Mouse (Mus musculus) natural killer cell, adult 2 months (primary cell): ENCODE results near the gene Lmbr1l.

Experiments used
- DNase-seq, 2 experiments: peaks; one replicate each; pipeline ENCODE4 v3.0.0; 2022; ENCODE audit warnings: low spot score in 2 of 2

The Lmbr1l gene

DNA sequence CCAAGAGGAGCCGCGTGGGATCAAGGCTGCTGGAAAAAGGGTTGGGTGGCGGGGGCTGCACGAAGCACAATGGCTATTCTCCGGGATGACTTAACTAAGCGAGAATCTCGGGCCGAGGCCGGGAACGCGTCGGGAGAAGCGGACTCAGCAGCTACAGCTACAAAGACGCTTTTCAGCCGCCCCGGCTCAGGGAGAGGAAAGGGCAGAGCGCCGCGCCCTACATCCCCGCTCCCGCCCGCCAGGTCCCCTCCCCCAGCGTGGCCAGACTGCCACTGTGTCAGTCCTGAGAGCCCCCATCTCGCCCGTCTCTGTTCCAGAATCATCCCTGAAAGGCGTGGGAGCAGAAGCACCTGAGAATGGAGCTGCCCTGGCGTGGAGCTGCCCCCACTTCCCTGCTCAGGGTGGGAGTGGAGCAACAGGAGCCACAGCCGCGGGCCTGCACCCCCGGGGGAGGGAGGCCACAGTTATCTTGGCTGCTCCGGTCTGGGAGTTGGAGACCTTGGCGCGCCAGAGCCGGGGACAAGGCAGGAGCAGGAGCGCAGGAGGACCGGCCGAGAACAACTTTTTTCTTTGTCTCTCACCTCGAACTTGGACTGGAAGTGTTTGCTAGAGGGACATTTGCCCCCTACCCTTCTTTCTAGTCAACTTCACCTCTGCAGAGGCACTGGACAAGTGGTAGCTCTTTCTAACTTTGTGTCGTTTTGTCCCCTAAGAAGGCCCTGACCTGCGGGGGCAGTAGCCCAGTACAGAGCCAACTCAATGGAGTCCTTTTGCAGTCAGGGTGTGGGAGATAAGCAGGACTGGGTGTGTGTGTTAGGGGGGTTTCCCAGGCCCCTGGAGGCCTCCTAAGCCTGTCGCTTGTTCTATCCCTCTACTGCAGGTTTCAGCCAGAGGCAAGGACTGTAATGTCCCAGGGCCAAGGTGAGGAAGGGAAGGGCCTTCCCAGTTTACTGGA, 22.1 kb downstream of the Lmbr1l start:
- DNase-seq: no peak

DNA sequence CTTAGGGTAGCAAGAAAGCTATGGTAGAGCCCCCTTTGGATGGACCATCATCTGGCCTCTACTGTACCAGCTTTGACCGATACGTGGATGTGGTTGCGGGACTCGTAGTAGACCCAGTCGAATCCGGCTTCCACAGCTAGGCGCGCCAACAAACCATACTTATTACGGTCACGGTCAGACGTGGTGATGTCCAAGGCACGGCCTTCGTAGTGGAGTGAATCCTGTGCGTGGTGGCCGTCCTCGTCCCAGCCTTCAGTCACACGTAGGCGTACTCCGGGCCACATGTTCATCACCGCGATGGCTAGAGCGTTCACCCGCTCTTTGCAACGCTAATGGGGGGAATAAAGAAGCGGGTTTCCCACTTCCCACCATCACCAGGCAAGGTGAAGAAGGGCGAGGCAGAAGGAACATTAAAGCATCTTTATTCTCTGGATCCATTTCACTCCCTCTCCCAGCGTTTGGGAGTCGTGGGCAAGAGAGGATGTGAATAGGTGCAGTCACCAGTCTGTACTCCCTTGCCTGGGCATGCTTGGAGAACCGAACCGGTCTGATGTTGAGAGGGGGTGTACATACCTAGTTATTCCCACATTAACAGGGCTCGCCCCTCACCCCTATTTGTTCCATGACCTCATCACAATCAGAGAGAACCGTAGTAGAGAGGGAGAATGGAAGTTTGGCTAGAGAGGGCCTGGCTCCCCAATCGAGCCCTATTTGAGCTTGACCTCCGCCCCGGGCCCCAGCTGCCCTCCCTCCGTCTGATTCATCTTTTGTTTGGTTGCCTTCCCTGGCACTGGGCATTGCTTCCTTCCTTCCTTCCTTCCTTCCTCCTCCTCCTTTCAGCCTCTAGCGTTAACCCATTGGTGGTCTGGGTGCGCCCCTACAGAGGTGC, 23.0 kb downstream of the Lmbr1l start:
- no peak for DNase-seq

DNA sequence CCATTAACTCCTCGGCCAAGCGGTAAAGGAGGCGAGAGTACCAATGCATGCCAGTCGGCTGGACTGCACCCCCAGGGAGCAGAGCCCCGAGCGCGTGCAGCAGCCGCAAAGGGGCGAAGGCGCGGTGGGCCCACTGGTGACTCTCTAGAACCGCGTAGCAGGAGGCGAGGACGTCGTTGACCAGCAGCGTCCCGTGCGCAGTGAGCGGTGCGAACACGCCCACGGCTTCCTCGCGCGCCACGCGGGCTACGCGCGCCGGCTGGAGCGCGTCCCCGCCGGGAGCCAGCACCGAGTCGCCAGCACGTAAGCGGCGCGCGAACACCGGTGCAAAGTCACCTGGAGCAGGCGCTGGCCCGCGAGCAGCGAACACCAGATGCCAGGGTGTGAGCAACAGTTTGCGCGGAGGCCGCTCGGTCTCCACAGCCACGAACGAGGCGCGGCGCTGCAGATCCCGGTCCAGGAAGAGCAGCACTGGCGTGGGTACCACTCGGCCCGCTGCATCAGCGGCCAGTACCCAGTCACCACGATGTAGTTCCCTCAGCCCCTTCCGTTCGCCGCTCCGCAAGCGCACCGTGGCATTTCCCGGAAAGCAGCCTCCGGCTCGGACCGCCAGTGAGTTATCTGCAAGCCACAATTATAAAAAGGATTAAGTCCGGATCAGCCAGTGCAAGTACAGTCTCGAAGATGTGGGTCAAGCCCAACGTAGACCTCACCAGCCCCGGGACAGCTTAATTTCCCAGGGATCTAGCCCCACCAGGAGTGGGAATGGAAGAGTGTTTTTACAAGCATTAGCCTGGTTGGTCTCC, 23.9 kb downstream of the Lmbr1l start, which contains the start of gene Rhebl1:
Rhebl1 (minus strand) TSS at position 601 of the 806 bp plus-strand sequence.
- no peak for DNase-seq

DNA sequence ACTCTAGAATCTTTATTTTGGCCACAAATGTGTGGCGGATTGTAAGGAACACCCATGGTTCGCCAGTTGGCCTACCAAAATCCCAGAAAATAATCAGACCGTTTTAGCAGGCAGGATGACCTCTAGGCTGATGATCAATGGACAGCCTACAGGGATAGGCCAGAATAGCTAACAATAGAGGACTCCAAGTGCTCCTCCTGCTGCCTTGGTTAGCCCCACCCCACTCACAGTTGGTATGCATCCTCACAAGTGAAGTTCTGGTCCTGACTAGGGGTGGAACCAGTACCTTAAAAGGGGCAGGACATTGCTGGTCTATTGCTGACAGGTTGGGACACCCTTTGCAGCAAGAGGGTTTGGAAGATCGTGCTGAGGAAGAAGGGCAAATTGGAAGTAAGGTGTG, 25.0 kb downstream of the Lmbr1l start:
- no peak for DNase-seq

DNA sequence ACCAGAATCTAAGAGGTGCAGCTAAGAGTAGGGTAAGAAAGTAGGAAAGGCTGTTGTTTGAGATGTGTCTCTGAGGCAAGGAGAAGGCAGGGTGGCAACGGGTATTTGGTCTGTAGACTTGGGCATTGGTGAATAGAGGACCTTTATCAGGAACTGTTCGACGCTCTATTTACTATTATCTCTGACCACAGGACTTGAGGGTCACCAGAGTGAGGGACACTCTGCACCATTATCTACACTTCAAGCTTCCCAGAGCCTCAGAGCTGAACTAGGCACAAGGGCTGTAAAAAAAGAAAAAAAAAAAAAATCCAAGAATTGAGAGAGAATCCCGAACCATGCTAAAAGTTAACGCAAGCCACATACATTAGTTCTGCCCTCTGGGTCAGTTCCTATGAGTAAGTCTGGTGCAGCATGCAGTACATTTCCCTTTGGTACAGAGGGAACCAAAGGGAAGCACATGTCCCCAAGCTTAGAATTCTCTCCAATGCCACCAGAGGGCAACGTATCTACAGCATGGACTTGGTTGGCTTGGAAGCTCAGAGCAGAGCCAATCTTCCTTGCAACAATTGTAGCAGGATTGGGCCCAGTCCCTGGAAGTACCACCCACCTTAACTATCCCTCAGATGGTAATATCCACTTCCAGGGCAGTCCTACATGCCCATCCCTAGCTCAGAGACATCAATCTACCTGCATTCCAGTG, 26.0 kb downstream of the Lmbr1l start:
- peak in 1 of 2 experiments; percentile 46 for DNase-seq

DNA sequence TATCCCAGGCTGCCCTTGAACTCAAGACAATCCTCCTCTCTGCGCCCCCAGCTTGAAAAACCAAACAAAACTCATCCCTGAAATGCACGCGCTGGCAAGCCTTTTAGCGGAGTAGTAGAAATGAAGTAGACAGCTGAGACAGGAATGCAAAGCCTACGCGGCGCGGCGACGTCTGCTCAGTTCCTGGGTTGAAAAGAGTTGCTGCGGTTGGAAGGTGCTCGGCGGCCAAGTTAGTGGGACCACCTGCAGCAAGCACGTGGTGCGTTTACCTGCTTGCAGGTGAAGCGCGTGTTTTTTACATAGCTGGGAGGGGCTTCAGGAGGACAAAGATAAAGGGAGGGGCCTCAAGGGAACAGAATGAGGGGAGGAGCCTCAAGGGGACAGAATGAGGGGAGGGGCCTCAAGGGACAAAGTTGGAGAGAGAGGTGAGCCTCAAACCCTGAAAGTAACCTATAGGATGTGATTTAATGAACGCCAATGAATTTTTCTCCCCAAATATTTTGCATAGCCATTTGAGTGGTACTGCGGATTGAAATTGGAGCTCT, 26.8 kb downstream of the Lmbr1l start:
- DNase-seq: no peak

DNA sequence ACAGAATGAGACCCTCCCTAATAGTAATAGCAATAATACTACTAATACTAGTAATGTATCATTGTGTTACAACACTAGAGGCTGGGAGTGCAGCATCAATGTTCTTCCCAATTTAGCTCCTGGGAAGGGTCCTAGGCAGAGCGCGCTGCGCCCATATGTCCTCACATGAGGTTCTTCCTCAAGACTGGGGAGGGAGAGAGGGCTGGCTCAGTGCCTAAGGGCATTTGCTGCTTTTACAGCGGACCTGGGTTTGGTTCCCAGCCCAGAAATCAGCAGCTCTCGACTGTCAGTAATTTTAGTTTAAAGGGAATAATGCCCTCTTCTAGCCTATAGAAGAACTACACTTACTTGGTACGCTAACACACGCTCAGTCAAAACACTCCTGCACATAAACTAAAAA, 30.5 kb downstream of the Lmbr1l start:
- DNase-seq: no peak

DNA sequence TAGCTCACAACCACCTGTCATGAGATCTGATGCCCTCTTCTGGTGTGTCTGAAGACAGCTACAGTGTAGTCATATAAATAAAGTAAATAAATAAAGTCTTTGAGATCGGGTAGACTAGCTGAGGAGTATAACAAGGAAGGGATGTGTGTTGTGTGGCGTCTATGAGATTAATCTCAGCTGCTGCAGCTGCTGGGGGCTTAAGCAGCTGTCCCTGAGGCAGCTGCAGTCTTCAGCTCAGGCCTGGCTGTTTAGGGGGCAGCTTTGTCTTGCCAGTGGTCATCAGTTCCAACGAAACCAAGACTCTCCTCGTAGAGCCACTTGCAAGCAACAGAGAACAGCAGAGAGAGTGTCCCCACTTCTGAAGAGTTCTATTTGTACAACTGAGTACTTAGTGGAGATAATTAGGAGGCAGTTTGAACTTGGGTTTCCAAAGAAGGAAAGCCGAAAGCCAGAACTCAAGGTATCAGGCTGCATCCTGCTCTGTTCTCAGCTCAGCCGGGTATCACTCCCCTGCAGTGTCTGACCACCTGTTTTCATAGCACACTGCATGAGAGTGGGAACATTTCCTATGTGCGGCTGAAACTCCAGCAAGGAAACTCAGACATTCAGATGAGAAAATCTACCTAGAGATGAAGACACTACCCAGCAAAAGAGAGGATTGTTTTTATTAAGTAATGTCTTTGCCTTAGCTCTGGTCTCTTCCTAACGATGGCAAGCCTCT, 31.2 kb downstream of the Lmbr1l start:
- DNase-seq: no peak

DNA sequence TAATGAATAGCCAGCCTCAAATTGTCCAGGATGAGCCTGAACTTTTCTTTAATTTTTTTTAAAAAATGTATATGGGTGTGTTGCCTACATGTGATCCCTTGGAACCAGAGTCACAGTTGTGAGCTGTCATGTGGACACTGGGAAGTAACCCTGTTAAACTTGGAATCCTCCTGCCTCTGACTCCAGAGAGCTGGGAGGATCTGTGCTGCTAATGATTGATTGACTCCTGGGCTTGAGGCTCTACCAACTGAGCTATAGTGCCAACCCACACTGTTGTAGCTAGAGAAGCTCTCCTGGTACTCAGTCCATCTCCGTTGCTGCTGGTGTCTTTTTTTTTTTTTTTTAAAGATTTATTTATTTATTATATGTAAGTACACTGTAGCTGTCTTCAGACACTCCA, 33.9 kb downstream of the Lmbr1l start:
- no peak for DNase-seq

DNA sequence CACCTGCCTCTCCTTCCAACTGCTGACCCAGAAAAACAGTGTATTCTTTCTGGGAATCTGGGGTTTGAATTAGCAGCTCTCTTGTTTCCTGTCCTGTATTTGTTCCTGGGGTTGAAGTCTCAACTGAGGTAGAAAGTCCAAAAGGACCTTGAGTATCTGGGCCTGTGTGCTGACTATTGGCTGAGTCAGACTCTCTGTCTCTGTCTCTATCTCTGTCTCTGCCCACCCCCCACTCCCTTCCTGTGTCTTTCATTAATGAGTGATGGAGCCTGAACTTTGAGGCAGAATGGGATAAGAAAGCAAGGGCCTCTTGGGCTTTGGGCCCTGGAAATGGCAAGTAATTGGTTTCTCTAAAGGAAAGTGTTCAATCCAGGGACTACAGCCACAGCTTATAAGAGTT, 34.4 kb downstream of the Lmbr1l start:
- DNase-seq: no peak

DNA sequence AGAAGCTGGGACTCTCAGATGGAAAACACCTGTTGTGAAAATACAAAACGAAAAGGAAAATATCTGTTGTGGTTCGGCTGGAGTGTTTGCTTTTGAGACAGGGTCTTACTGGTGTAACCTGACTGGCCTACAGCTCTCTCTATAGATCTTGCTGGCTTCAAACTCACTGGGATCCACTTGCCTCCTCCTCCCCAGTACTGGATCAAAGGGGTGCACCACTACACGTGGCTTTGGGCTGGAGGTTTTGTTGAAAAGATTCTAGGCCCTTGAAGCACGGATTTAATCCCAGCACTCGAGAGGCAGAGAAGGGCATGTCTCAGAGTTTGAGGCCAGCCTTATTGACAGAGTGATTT, 36.4 kb downstream of the Lmbr1l start:
- DNase-seq: no peak

DNA sequence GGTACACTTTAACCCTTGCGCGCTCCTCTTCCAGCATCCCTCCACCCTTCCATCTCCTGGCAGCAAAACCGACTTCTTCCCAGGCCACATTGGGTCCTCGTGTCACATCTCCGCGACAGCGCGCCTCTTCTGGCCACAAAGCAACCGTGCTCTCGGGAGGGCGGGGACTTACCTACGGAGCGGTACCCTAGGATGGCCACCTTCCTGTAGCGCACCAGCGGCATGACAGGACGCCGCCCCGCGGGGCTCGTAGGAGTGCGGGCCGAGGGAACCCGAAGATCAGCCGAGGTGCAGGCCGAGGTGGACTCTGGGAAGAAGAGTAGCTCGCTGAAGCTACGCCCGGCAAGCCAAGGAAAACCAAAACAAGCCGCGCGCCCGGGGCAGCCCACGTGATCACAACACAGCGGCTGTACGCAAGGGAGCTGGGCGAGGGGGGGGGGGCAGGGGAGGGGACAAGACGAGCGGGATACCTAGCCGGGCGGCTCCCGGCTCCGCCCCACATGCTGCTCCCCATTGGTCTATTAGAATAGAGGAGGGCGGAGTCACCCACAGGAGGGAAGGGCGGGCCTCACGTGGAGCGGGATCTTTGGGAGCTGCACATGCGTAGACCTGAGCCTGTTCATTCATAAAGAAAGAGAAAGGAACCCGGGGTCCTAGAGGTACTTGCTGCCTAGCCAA, 36.9 kb downstream of the Lmbr1l start:
- peak; percentile 79 to 92 for DNase-seq

DNA sequence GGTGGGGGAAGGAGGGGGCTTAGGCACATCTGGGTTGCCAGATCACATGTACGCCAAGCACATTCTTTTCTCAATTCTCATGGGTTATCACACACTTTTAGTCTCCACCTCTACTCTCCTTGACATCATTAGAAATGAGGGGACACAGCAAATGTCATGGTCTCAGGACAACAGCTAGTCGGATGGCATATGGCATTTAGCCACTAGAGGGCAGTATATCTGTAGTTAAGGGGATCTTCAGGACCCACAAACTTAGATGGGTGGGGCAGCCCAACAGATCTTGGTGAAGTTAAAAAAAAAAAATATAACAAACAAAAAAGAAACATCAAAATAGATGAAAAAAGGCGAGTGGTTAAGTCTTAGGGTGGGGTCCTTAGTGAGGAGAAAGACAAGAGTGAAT, 40.7 kb downstream of the Lmbr1l start:
- DNase-seq: peak; percentile 68 to 76

DNA sequence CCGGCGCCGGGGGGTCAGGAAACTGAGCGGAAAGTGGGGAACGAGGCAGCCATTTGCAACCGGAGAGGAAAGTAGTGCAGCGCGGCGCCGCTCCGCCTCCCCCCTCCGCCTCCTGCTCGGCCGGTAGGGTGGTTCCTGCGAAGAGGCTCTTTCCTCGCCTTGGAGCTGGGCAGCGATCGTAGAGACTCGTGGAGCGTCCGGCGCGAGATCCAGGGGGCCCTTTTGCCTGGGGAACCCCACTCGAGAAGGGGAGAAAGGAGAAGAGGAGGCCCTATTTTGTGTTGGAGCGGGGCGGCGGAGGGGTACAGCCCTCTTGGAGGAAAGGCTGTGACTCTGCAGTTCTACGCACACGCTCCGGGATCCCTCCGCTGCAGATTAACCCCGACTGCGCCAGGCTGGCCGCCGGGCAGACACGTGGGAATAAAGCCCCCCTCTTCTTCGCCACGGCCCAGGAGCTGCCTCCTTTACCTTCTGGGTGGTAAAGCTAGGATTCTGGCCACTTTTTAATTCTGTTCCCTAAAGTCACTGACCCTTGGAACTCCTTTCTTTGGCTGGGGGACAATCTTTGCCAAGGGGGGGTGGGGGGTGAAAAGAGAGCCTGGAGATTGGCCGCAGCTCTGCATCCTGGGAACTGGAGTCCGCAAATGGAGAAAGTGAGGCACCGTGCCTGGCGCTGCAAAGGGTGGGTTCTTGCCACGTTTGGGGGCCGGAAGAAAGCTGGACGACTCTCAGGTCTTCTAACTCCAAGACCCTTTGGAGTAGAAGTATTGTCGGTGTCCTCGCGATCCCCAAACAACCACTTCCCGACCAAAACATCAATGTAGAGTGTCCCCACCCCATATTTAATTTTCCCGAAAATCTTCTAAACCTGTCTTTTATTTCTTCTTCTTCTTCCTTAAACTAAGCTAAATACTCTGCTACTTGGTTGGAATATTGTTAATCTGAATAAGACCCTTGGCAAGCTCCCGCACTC, 45.8 kb downstream of the Lmbr1l start:
- peak; percentile 87 to 91 for DNase-seq

DNA sequence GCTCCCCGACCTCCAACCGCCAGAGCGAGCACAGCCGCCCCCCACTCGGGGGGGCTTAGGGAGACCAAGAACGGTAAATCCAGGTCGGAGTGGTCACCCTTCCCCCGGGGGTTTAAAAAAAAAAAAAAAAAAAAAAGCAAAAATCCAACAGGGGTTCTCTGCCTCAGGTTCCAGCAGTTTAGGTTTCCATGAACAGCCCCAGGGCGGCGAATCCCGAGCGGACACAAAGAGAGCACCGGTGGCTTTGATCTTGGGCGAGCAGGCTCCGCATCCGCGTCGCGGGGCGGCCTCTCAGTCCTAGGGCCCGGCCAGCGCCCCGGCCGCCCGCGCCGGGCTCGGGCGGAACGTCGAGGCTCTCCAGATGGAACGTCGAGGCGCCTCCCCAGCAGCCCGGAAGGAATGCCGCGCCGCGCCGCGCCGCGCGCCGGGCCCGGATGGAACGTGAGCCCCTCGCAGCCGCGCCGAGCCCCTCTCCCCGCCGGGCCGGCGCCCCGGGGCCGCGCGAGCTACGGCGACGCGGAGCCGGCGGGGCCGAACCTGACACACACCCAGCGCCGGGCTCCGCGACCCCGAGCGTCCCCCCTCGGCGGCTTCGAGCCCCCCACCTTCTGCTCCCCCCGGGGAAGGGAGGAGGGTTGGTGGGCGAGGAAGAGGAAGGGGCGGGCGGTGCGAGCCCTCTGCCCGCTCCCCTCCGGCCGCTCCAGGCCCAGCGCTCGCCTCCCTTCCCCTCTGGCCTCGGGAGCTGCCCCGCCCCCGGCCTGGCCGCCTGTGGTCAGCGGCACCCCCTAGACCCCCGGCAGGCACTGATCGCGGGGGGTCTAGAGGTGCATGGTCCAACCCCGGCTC, 46.7 kb downstream of the Lmbr1l start, which contains the start of gene Kmt2d:
Kmt2d (minus strand) TSS at position 135 of the 846 bp plus-strand sequence.
- DNase-seq: no peak

DNA sequence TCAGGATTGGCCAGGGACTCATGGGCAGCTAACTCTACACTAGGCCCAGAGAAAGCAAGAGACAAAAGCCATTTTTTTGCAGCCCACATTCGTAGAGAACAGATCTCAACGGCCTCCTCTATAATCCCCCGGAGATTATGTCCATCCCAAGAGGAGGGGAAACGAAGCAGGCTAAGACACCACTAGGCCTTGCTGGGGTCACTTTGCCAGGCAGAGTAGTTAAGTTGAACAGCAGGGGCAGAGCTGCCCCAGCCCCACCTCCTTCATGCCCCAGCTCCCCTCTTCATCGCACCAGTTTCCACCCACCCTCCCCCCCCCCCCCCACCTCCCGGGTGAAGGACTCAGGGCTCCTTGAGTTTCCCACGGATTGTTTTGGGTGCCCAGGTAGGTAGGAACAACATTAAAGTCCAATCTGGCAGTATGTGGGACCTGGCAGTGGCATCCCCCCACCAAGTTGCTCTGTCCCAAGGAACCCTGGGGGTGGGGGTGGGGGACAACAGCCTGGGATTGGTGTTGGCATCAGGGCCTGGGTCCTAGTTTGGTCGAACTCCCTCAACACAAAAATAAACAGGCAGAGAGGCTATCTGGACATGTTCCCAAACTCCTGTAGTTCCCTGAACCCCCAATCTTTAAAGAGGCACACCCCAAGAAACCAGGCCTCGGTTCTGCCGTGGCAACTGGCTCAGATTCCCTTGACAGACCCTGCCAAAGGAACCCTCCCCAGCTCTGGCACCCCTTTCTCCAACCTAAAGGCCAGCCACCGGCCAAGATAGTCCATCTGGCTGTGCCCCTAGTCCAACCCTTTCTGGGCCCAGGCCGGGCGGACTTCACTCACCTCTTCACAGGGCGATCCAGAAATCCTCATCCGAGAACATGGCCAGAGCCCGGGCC, 47.6 kb downstream of the Lmbr1l start:
- DNase-seq: no peak
